Mouse (Mus musculus): ENCODE results near the gene Gm29609.

The Gm29609 gene

DNA sequence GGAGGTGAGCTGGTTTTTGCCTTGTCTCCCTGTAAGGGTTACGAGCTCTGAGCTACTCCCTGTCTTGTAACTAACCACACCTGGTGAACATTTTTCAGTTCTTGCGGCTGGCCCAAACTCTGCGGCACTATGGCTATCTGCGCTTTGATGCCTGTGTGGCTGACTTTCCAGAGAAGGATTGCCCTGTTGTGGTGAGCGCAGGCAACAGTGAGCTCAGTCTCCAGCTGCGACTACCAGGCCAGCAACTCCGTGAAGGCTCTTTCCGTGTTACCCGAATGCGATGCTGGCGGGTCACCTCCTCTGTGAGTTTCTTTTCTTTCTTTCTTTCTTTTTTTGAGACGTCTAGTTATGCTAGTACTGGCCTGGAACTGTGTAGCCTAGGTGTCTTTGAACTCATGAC, 17.4 kb upstream of the Gm29609 start:
- DNase-seq, result no peak

DNA sequence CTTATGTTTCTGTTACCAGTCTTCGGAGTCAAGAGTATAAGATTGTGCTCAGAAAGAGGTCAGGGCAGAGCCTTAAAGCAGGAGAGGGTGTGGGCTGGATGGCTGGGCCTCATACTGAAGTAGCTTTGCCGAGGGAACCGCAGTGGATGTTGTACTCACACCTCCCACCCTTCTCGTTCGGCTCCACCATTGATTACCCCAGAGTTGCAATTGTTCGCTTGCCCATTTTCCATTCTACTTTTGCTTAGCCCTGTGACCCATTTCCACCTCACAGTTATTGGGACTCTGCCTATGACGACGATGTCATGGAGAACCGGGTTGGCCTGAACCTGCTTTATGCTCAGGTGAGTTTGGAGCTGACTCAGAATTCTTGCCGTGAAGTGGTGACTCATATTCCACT, 16.5 kb upstream of the Gm29609 start:
- DNase-seq, result no peak

DNA sequence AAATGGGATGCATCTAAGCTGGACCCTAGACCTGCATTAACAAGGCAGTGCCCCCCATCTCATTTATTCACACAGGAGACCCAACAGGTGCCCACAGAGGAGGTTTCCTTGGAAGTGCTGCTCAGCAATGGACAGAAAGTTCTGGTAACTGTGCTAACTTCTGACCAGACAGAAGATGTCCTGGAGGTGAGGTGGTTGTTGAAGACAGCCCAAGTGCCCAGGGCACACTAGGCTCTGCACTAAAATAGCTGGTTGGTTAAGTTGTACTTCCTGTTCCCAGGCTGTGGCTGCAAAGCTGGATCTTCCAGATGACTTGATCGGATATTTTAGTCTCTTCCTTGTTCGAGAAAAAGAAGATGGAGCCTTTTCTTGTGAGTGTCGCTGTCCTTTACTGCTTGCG, 16.0 kb upstream of the Gm29609 start:
- no peak for DNase-seq

DNA sequence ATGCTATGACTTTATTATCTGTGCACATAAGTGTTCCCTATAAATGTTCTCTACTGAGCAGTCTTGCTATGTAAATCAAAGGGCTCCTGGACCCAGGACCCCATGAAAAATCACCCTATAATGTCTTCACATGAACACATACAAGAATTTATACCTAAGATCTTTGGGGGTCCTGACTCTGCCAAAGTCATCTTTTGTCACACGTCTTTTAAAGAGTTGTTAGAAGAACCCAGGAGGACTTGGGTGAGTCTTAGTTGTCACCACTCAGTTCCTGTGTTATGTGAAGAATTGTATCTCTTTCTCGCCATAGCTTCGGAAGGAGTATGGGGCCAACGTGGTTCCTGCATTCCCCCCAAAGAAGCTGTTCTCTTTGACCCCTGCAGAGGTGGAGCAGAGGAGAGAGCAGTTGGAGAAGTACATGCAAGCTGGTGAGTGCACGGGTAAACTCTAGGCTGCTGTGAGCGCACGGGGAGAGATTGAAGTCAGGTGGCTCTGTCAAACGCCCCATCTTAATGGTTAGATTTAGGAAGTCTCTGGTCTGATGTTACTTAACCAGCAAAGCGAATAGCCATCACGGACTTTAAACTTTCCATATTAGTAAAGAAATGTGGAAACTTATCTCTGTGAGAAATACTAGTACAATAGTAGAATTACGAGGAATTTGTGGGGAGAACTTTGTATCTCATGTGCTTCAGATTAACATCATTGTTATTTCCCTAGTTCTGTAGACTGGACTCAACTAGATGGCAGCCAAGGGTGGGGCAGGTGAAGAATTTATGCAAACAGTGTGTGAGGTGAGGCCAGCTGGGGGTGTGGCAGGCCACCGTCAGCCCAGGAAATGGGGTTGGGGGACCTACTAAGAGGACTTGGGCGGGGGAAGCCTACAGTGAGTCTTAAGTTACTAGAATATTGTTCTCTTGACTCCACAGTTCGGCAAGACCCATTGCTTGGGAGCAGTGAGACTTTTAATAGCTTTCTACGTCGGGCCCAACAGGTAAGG, 15.1 kb upstream of the Gm29609 start:
- DNase-seq, result no peak

DNA sequence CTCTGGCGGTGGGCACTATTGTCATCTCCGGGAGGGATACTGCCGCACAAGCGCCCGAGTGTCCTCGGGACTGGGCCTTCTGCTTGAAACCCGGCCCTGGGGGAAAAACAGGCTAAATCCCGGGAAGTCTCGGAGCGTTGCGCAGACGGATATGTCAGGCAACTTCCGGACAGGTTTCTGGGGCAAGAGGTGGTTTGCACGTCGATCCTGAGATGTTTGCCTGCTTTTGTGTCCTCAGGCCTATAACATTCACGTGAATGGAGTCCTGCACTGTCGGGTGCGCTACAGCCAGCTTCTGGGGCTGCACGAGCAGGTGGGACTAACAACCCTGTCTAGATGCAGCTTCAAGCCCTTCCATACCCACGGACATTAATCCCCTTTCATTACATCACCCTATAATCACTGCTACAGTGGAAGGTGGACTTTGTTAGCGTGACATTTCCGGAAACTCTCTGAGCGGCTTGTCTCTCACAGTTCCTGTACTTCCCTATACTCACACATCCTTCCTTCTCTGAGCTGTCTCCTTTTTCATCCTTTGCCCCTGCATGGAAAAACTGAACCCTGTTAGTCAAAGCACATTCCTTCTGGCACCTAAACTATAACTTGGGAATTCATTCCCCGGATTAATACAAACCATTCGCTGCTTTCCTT, 14.0 kb upstream of the Gm29609 start:
- no peak for DNase-seq

GRCm38 (mm10) chr5:31192939-31193630, 13.4 kb upstream of the Gm29609 start, which contains the start of the genes Snx17 and Eif2b4:
TSS of gene Snx17 (plus strand) at chr5:31193227.
TSS of gene Eif2b4 (minus strand) at chr5:31193430.
- peak; percentile 100 for DNase-seq

DNA sequence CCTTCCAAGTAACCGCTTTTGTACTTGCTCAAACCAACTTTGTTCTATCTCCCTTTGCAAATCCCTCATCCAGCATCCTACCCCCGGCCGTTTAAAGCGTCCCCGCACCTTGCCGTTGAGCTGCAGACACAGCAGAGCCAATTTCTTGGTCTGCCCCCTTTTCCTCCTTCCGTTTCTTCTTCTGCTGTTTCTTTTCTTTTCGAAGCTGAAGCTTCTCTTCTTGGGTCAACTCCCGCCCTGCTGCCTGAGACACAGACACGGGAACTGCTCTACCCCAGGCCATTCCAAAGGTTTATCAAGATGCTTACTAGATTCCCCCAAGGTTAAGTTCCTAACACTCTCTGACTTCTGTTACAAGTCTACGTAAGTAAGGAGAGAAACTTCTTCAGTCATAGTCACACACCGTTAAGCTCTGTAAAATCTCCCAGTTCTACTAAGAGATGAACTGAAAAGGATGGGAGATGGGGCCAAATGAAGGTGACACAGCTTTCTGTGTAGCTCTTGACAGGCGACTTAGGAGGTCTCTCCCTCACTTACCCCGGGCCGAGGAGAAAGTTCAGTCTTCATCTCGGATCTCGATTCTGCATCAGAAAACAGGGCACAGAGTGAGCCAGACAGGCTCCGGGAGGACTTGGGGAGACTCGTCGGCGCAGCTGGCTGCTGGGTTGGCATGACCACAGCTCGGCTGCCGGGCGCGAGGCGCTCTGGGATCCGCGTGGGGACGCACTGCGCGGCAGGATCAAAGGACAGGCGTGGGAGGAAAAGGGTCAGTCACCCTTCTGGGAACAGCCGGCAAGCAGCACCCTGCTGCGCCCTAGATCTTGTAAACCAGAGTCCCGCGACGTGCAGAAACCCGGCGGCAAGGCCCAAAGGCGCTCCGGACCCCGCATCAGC, 12.6 kb upstream of the Gm29609 start:
- DNase-seq, result peak; percentile 80

DNA sequence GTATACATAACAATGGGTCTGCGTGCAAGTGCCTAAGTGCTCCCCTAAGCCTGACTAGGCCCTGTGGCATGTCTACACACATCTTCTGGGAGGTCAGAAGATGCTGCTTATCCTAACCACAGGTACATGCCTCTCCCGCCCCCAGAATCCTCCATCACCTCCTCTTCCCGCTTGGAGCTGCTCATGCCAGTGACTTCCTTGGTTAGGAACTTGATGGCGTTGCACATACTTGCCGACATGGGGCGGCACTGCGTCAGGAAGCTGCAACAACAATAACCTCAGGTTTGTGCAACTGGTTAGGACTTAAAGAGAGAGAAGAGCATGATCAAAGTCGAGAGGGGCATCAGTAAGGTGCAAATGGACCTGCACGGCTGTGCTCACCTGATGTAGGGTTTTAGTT, 10.5 kb upstream of the Gm29609 start:
- DNase-seq, result no peak

DNA sequence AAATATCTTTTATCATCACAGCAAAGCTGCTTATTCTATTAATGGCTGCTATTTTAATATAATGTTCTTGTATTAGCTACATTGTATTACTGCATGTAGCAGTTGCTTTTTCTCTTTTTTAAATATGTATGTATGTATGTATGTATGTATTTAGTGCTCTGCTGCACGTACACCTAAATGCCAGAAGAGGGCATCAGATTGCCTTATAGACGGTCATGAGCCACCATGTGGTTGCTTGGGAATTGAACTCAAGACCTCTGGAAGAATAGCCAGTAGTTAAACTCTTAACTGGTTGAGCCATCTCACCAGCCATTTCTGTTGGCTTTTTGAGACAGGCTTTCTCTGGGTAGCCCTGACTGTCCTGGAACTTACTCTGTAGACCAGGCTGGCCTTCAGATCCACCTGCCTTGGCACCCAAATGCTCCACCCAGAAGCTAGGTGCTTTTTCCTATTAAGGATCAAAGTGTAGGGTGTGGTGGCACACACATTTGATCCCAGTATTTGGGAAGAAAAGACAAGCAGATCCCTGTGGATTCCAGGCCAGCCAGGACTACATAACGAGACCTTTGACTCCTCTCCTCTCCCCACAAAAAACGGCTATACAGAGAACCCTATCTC, 8.6 kb upstream of the Gm29609 start:
- DNase-seq, result no peak

- DNase-seq, result no peak
Observed at GRCm38 (mm10) chr5:31183678-31184077, 4.0 kb upstream of the Gm29609 start.

- no peak for DNase-seq
Observed at GRCm38 (mm10) chr5:31181183-31181770, 1.6 kb upstream of the Gm29609 start.

DNA sequence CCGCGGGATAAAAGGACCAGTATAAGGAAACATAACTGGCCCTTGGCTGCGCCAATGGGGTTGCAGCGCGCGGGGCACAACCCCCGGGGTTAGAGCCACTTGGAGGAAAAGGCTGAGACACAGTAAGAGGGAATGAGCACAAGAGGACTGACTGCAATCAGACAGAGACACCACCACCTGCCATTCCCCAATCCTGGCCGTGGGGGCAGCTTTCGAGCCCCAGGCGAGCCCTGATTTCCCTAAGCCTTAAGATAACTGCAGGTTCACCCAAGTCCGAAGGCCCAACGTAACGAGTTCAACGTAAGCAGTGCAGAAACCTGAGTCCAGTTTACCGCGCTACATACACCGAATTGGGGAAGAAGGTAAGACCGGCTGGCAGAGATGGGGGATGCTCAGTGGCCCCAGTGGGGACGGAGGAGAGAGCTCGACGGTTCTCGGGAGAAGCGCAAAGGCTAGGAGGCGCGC, 378 bp downstream of the Gm29609 start:
- DNase-seq, result peak; percentile 29

- DNase-seq, result no peak
Observed at GRCm38 (mm10) chr5:31168630-31169029, 11.1 kb downstream of the Gm29609 start.

- DNase-seq, result no peak
Observed at GRCm38 (mm10) chr5:31164878-31165277, 14.8 kb downstream of the Gm29609 start.

DNA sequence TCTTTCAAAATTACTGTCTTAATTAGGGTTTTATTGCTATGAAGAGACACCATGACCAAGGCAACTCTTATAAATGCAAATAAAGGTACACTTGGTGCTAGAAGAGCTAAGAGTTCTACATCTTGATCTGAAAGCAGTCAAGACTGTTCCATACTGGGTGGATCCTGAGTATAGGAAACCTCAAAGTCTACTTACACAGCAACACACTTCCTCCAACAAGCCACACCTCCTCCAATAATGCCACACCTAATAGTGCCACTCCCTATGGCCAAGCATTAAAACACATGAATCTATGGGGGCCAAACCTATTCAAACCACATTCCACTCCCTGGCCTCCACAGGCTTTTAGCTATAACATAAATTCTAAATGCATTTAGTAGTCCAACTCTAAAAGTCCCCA, 17.2 kb downstream of the Gm29609 start:
- DNase-seq, result no peak

- peak; percentile 89 for DNase-seq
Observed at GRCm38 (mm10) chr5:31154152-31154553, 25.6 kb downstream of the Gm29609 start, which contains the start of gene Mpv17. TSS of gene Mpv17 (minus strand) at chr5:31154251.

DNA sequence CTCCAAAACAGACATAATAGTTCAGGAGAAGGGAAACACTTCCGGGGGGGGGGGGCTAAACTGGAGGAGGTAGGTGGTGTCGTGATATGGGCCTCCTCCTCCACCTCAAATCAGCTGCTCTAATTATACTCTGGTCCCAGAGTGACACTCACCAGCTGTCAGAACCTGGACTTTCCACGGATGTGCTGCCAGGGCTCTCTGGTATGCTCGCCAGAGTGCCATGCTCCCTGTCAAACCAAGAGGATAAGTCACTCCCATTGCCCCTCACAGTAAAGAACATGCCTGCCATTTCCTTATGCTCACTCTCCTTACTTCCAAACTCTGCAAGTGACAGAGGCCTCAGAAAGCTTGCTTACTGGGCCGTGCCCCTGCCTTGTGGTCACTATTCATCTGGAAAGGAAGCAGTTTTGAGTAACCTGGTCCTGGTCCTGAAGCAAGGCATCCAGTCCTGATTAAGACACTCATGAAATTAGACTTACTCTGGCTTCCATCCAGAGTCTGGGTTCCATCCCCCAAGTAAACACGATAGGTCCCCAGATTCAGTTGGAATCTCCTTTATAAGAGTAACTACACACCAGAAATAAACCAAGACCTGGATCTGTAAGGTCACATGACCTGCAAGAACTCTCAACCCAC, 26.1 kb downstream of the Gm29609 start:
- peak; percentile 11 for DNase-seq

GRCm38 (mm10) chr5:31151746-31152145, 28.0 kb downstream of the Gm29609 start:
- DNase-seq, result no peak

- peak; percentile 35 for DNase-seq
Observed at GRCm38 (mm10) chr5:31149781-31150180, 29.9 kb downstream of the Gm29609 start.

- peak; percentile 45 for DNase-seq
Observed at GRCm38 (mm10) chr5:31138968-31139425, 40.7 kb downstream of the Gm29609 start.

Data from lung, postnatal 10 days (tissue).